Mouse (Mus musculus): ENCODE results near the gene Gcm1. TPM values are rescaled to one million over a fixed set of nuclear protein-coding genes. Genes with fewer than 3 reads are reported as not detected.

Gene Gcm1
- polyA plus RNA-seq, 1 experiment from 2014 or later = not detected

DNA sequence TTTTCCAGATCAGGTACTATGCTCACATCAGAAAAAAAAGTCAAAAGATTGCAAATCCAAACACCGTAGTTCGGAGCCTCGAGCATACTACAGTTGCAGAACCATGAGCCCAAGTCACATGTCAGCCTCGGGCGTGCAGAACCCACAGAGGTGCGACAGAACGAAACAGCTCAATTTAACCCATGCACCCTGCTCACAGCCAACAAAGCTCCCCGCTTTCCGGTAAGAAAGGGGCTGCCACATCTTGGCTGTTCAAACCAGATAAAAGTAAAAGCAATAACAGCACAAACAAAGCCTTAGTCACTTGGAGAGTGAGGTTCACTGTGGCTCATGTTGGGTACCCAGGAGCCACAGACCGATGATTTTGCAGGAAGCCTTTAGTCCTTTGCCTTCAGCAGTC is 41.0 kb upstream of the Gcm1 start:
- Histone ChIP-seq H3K27me3 (ENCODE audit: insufficient read depth, low read length) (no peaks in the 10 kb centered on the region), H3K9ac (replicated peaks) (no peak overlapping the region), H3K4me1 (ENCODE audit: insufficient read depth) (no peaks in the 10 kb centered on the region; the same call in 1 of the 2 replicates), H3K9me3 (ENCODE audit: low read length) (no peaks in the 10 kb centered on the region), H3K27ac (ENCODE audit: low read depth) (no peak overlapping the region), H3K4me3 (ENCODE audit: low read depth, low read length) (no peak overlapping the region), H3K4me2 (ENCODE audit: low read depth, low read length) (no peak overlapping the region), H3K36me3 (replicated peaks; ENCODE audit: insufficient read depth, low read length) (no peaks in the 10 kb centered on the region)
- ATAC-seq = no peak
- DNase-seq = no peak
- WGBS (ENCODE audit: insufficient replicate concordance) = 45% methylated on average over 10 of the region's 10 CpGs
- TF ChIP-seq CTCF (IDR thresholded peaks at IDR 0.05; ENCODE audit: low read depth) (no peak), EP300 (IDR thresholded peaks at IDR 0.05; ENCODE audit: low read depth) (no peak)

DNA sequence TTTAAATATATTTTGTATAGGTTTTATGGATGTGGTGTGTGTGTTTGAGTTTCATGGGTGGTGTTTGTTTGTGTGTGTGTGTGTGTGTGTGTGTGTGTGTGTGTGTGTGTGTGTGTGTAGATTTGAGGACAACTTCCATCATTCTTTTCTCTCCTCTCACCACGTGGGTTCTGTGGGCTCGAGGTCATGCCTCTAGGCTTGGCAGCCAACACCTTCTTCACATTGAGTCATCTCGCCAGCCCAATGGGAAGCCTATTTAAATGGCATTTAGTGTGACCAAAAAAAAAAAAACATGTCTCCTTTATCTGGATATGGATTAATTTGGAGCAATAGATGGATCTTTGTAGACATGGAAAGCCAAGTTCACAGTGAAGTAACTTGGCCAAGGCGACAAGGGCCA is 39.7 kb upstream of the Gcm1 start:
- DNase-seq = no peak
- Histone ChIP-seq H3K27ac (ENCODE audit: low read depth) (no peak overlapping the region), H3K36me3 (replicated peaks; ENCODE audit: insufficient read depth, low read length) (no peaks in the 10 kb centered on the region), H3K27me3 (ENCODE audit: insufficient read depth, low read length) (no peaks in the 10 kb centered on the region), H3K4me2 (ENCODE audit: low read depth, low read length) (no peak overlapping the region), H3K4me1 (ENCODE audit: insufficient read depth) (no peaks in the 10 kb centered on the region), H3K4me3 (ENCODE audit: low read depth, low read length) (no peak overlapping the region), H3K9ac (replicated peaks) (no peak overlapping the region), H3K9me3 (ENCODE audit: low read length) (no peaks in the 10 kb centered on the region)
- ATAC-seq = no peak
- 81% methylated on average over 4 of the region's 4 CpGs for WGBS (ENCODE audit: insufficient replicate concordance)
- TF ChIP-seq EP300 (IDR thresholded peaks at IDR 0.05; ENCODE audit: low read depth) (no peak), CTCF (IDR thresholded peaks at IDR 0.05; ENCODE audit: low read depth) (no peak)

DNA sequence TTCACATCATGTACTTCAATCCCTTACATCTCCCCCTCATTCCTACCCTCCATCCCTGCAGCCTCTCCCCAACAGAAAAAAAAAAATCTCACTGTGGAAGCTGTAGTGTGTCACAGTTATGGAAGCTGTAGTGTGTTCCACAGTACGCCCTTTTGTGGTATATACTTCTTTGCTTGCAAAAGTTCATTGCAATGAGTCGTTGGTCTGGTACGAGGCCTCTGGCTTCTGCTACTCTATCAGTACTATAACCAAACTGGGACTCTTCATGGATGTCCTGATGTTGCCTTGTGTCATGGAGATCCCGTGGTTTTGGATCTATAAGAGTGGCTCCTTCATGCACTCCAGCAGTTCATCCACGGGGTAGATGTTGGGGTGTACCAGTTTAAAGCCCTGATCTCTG is 39.0 kb upstream of the Gcm1 start:
- no peak overlapping the region for H3K27ac ChIP-seq (ENCODE audit: low read depth)
- WGBS (ENCODE audit: insufficient replicate concordance) = 69% methylated on average over 5 of the region's 5 CpGs
- H3K4me3 ChIP-seq (ENCODE audit: low read depth, low read length) = no peak overlapping the region
- H3K4me2 ChIP-seq (ENCODE audit: low read depth, low read length) = no peak overlapping the region
- no peak for DNase-seq
- no peaks in the 10 kb centered on the region for H3K36me3 ChIP-seq (replicated peaks; ENCODE audit: insufficient read depth, low read length)
- no peaks in the 10 kb centered on the region for H3K9me3 ChIP-seq (ENCODE audit: low read length)
- H3K9ac ChIP-seq (replicated peaks) = no peak overlapping the region
- H3K4me1 ChIP-seq (ENCODE audit: insufficient read depth) = no peaks in the 10 kb centered on the region
- no peaks in the 10 kb centered on the region for H3K27me3 ChIP-seq (ENCODE audit: insufficient read depth, low read length)
- TF ChIP-seq CTCF (IDR thresholded peaks at IDR 0.05; ENCODE audit: low read depth) = no peak
- ATAC-seq = no peak

DNA sequence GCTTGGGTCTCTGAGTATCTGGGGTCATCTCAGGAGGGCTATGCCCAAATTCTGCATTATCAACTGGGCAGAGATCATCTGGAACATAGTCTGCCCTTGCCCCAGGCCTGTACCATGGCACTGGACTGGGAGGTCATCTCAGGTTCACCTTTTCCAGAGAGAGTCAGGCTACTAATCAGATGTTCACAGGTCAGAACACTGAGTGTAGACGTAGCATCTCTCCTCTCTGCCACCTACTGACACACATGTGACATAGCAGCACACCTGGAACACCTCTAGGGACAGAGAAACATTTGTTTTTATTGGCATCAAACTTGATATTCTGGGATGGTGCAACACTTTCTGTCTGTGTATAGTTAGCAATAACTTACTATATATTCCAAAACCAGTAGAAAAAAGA is 37.9 kb upstream of the Gcm1 start:
- DNase-seq (no peak), ATAC-seq (peak; percentile 64)
- TF ChIP-seq CTCF (IDR thresholded peaks at IDR 0.05; ENCODE audit: low read depth) (peak; percentile 59), EP300 (IDR thresholded peaks at IDR 0.05; ENCODE audit: low read depth) (no peak)
- Histone ChIP-seq H3K9ac (replicated peaks) (no peak overlapping the region), H3K9me3 (ENCODE audit: low read length) (no peaks in the 10 kb centered on the region), H3K36me3 (replicated peaks; ENCODE audit: insufficient read depth, low read length) (no peaks in the 10 kb centered on the region), H3K27ac (ENCODE audit: low read depth) (no peak overlapping the region), H3K27me3 (ENCODE audit: insufficient read depth, low read length) (no peaks in the 10 kb centered on the region), H3K4me1 (ENCODE audit: insufficient read depth) (no peaks in the 10 kb centered on the region), H3K4me2 (ENCODE audit: low read depth, low read length) (no peak overlapping the region), H3K4me3 (ENCODE audit: low read depth, low read length) (no peak overlapping the region)
- WGBS (ENCODE audit: insufficient replicate concordance) = 42% methylated on average over 1 of the region's 1 CpGs

DNA sequence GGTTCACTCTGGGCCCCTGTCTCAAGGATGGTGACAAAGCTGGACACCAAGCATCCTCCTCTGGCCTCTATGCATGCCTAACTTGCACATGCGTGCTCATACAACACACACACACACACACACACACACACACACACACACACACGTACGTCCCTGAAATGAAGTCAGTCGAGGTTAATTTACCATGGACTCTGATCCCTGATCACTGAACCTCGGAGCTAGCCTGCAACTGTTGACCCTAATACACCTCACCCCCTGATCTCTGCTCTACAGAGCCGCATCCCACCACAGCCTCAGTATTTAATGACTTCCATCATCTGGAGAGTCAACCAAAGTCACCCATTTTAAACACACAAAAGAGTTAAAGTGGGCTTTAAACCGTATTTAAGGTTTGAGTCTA is 35.9 kb upstream of the Gcm1 start:
- Histone ChIP-seq H3K27me3 (ENCODE audit: insufficient read depth, low read length) (no peaks in the 10 kb centered on the region), H3K4me3 (ENCODE audit: low read depth, low read length) (no peak overlapping the region), H3K4me1 (ENCODE audit: insufficient read depth) (0 out of 2 replicates have a peak, but pooled peaks cover 4% of the 10 kb centered on the region), H3K9ac (replicated peaks) (no peak overlapping the region), H3K27ac (ENCODE audit: low read depth) (no peak overlapping the region), H3K36me3 (replicated peaks; ENCODE audit: insufficient read depth, low read length) (no peaks in the 10 kb centered on the region), H3K9me3 (ENCODE audit: low read length) (no peaks in the 10 kb centered on the region), H3K4me2 (ENCODE audit: low read depth, low read length) (no peak overlapping the region)
- ATAC-seq (no peak), DNase-seq (no peak)
- WGBS (ENCODE audit: insufficient replicate concordance) = 65% methylated on average over 7 of the region's 7 CpGs
- TF ChIP-seq EP300 (IDR thresholded peaks at IDR 0.05; ENCODE audit: low read depth) = no peak
- no peak for TF ChIP-seq CTCF (IDR thresholded peaks at IDR 0.05; ENCODE audit: low read depth)

DNA sequence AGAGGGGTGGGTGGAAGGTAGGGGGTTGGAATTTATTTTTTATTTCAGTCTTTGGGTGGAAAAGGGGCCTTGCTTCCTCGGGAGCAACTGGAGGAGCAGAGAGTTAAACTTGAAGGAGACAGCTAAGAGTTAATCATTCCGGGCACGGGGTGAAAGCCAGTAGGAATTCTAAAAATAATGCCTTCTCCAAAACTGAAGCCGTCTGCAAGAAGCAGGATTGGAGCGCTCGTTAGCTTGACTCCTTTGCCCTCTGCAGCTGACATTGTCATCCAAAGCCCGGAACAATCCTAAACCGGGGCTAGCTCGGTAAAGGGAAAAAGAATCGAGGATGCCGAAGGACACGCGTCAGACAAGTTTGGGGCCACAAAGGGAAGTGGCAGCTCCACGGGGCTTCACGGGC is 35.4 kb upstream of the Gcm1 start:
- Histone ChIP-seq H3K4me1 (ENCODE audit: insufficient read depth) (0 out of 2 replicates have a peak, but pooled peaks cover 4% of the 10 kb centered on the region), H3K9ac (replicated peaks) (no peak overlapping the region), H3K4me2 (ENCODE audit: low read depth, low read length) (no peak overlapping the region), H3K27me3 (ENCODE audit: insufficient read depth, low read length) (no peaks in the 10 kb centered on the region), H3K36me3 (replicated peaks; ENCODE audit: insufficient read depth, low read length) (no peaks in the 10 kb centered on the region), H3K27ac (ENCODE audit: low read depth) (no peak overlapping the region), H3K4me3 (ENCODE audit: low read depth, low read length) (no peak overlapping the region), H3K9me3 (ENCODE audit: low read length) (no peaks in the 10 kb centered on the region)
- TF ChIP-seq CTCF (IDR thresholded peaks at IDR 0.05; ENCODE audit: low read depth) (no peak), EP300 (IDR thresholded peaks at IDR 0.05; ENCODE audit: low read depth) (no peak)
- WGBS (ENCODE audit: insufficient replicate concordance) = 78% methylated on average over 15 of the region's 15 CpGs
- ATAC-seq = no peak
- no peak for DNase-seq

DNA sequence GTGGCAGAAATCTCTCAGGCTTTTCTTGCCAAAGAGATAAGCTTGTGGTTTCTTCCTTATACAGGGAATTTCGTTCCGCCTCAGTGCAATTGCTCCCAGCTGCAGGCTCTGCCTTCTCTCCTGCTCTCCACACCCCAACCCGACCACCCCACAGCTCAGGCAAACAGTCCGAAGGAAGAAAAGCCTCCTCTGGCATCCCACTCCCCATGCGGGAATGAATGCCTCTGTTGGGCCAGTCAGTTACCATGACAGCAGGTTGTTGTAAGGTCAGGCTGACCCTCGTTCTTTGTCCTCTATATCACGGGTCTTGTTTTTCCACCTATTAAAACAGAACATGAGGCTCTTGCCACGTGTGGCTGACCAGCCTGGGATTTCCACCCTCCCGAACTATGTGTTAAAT is 30.5 kb upstream of the Gcm1 start:
- WGBS (ENCODE audit: insufficient replicate concordance) = 53% methylated on average over 9 of the region's 9 CpGs
- Histone ChIP-seq H3K9ac (replicated peaks) (no peak overlapping the region), H3K4me2 (ENCODE audit: low read depth, low read length) (no peak overlapping the region), H3K27ac (ENCODE audit: low read depth) (peak overlapping the region; percentile 73; the same call in 1 of the 2 replicates), H3K36me3 (replicated peaks; ENCODE audit: insufficient read depth, low read length) (no peaks in the 10 kb centered on the region), H3K4me3 (ENCODE audit: low read depth, low read length) (no peak overlapping the region), H3K9me3 (ENCODE audit: low read length) (no peaks in the 10 kb centered on the region), H3K4me1 (ENCODE audit: insufficient read depth) (0 out of 2 replicates have a peak, but pooled peaks cover 4% of the 10 kb centered on the region), H3K27me3 (ENCODE audit: insufficient read depth, low read length) (no peaks in the 10 kb centered on the region)
- no peak for TF ChIP-seq CTCF (IDR thresholded peaks at IDR 0.05; ENCODE audit: low read depth)
- TF ChIP-seq EP300 (IDR thresholded peaks at IDR 0.05; ENCODE audit: low read depth) = no peak
- DNase-seq = no peak
- ATAC-seq = no peak
